Mouse (Mus musculus) CH12.LX (cell line): ENCODE data around the gene Shank1. TPM values are rescaled to one million over a fixed set of nuclear protein-coding genes. Genes with fewer than 3 reads are reported as not detected.
"Not testable (repeated sequence)": the region's sequence is repeated elsewhere in the genome, so short reads cannot be mapped to it uniquely, and the experiment has no call there.

ENCODE experiments used
- DNase-seq: peaks from one replicate; pipeline ENCODE4 v3.0.0-alpha.2; 2013; ENCODE audit errors: extremely low read depth
- H3K27ac ChIP-seq: 2 replicates; pipeline ENCODE4 v1.5.1; 2012; ENCODE audit warnings: low read depth, mild to moderate bottlenecking, control low read depth, moderate library complexity; ENCODE audit not compliant: insufficient read depth
- H3K27me3 ChIP-seq: replicated peaks from 2 replicates; pipeline ENCODE3; 2012; ENCODE audit warnings: inconsistent platforms
- H3K36me3 ChIP-seq, 2 experiments: replicated peaks in 1 of 2; 2 replicates each; pipeline versions ENCODE3 to v1.6.1; 2012; ENCODE audit warnings: inconsistent platforms in 1 of 2, low read length in 1 of 2, mild to moderate bottlenecking in 1 of 2, mixed read lengths in 1 of 2, moderate library complexity in 1 of 2; ENCODE audit not compliant: control insufficient read depth in 1 of 2, insufficient read depth in 1 of 2
- H3K4me1 ChIP-seq, 2 experiments: 2 replicates each; pipeline ENCODE4 v1.6.1; 2012; ENCODE audit warnings: inconsistent platforms in 1 of 2, moderate library complexity in 1 of 2; ENCODE audit not compliant: insufficient read depth in 2 of 2, control insufficient read depth in 1 of 2
- H3K4me2 ChIP-seq: 2 replicates; pipeline ENCODE4 v1.6.1; 2012; ENCODE audit warnings: low read depth, mild to moderate bottlenecking, control low read depth; ENCODE audit not compliant: poor library complexity, insufficient read depth, severe bottlenecking
- H3K4me3 ChIP-seq, 3 experiments: fragments of 150-350 bp in 1 of 3; sonication (generic) in 1 of 3; replicated peaks in 1 of 3; 2 replicates each; pipeline versions ENCODE3 to v1.5.1; 2011 to 2012; ENCODE audit warnings: low read depth in 2 of 3, low read length in 2 of 3, mild to moderate bottlenecking in 2 of 3, moderate library complexity in 2 of 3, control low read depth in 1 of 3, improper control_type of control experiment in 1 of 3, inconsistent platforms in 1 of 3, mixed read lengths in 1 of 3; ENCODE audit not compliant: poor library complexity in 1 of 3
- H3K79me2 ChIP-seq: replicated peaks from 2 replicates; pipeline ENCODE4 v1.6.1; 2012; ENCODE audit warnings: mild to moderate bottlenecking, moderate library complexity; ENCODE audit not compliant: control insufficient read depth, poor library complexity, insufficient read depth, severe bottlenecking; ENCODE audit errors: extremely low read depth
- H3K9ac ChIP-seq: 2 replicates; pipeline ENCODE4 v1.6.1; 2012; ENCODE audit warnings: low read depth, mild to moderate bottlenecking, control low read depth, moderate library complexity; ENCODE audit not compliant: insufficient read depth
- H3K9me3 ChIP-seq: replicated peaks from 2 replicates; pipeline ENCODE3; 2012; ENCODE audit warnings: low read length, inconsistent platforms, mixed read lengths
- BHLHE40 ChIP-seq: IDR thresholded peaks from 2 replicates; pipeline ENCODE4 v1.6.1; 2011; ENCODE audit warnings: mild to moderate bottlenecking, low read depth, low read length, improper control_type of control experiment
- CHD1 ChIP-seq: IDR thresholded peaks from 2 replicates; pipeline ENCODE4 v1.6.1; 2012; ENCODE audit warnings: low read depth, low read length, improper control_type of control experiment, inconsistent platforms
- ETS1 ChIP-seq: conservative IDR thresholded peaks from 2 replicates; pipeline ENCODE4 v1.6.1; 2012; ENCODE audit warnings: low read depth, mild to moderate bottlenecking, inconsistent platforms, low read length, improper control_type of control experiment, moderate library complexity
- IRF4 ChIP-seq: IDR thresholded peaks from 2 replicates; pipeline ENCODE4 v1.6.1; 2014; ENCODE audit warnings: low read depth, mild to moderate bottlenecking, inconsistent platforms, low read length, improper control_type of control experiment
- JUN ChIP-seq: IDR thresholded peaks from 2 replicates; pipeline ENCODE4 v1.6.1; 2011; ENCODE audit warnings: low read depth, mild to moderate bottlenecking, low read length, improper control_type of control experiment, moderate library complexity; ENCODE audit not compliant: insufficient read depth
- KAT2A ChIP-seq: IDR thresholded peaks from 2 replicates; pipeline ENCODE4 v1.6.1; 2012; ENCODE audit warnings: low read length, improper control_type of control experiment, inconsistent platforms; ENCODE audit not compliant: insufficient replicate concordance
- MAZ ChIP-seq: IDR thresholded peaks from 2 replicates; pipeline ENCODE4 v1.6.1; 2012; ENCODE audit warnings: low read depth, mild to moderate bottlenecking, inconsistent platforms, low read length, improper control_type of control experiment, moderate library complexity
- NELFE ChIP-seq: IDR thresholded peaks from 2 replicates; pipeline ENCODE4 v1.6.1; 2011; ENCODE audit warnings: low read depth, low read length, improper control_type of control experiment
- NRF1 ChIP-seq: IDR thresholded peaks from 2 replicates; pipeline ENCODE4 v1.6.1; 2014; ENCODE audit warnings: low read depth, mild to moderate bottlenecking, inconsistent platforms, low read length, improper control_type of control experiment, moderate library complexity
- POLR2A ChIP-seq: IDR thresholded peaks from 2 replicates; pipeline ENCODE4 v1.6.1; 2011; ENCODE audit warnings: low read depth, mild to moderate bottlenecking, improper control_type of control experiment, low read length
- USF1 ChIP-seq: IDR thresholded peaks from 2 replicates; pipeline ENCODE4 v1.6.1; 2014; ENCODE audit warnings: low read depth, mild to moderate bottlenecking, inconsistent platforms, low read length, improper control_type of control experiment
- dilution Hi-C: fragments of 300-500 bp; cut with MboI; formaldehyde crosslinking; loops from 2 replicates; pipeline ENCODE4 v1.14.3; 2020; ENCODE audit warnings: low sequenced_read_pairs; ENCODE audit not compliant: extremely low pct_unique_long_range_greater_than_20kb, extremely low pct_ligation_motif_present
- in situ Hi-C: fragments of 300-500 bp; cut with MboI; formaldehyde crosslinking; loops from 3 replicates; pipeline ENCODE4 v1.14.3; 2019; ENCODE audit warnings: low sequenced_read_pairs, low pct_ligation_motif_present, low pct_unique_long_range_greater_than_20kb, mixed read lengths
- polyA plus RNA-seq: library from polyadenylated mRNA; unstranded; fragments of >175 nt; gene quantifications from 2 replicates; pipeline ENCODE4 v1.2.1, GENCODE M21; 2012; ENCODE audit warnings: low read depth; ENCODE audit not compliant: insufficient read length
- total RNA-seq, 2 experiments: library from RNA; depleted of rRNA; stranded (reverse); fragments of 300-350 nt in 1 of 2; fragments of >200 nt in 1 of 2; gene quantifications; 2 replicates each; pipeline ENCODE4 v1.2.3; 2012 to 2014

The Shank1 gene
- total and polyA plus RNA-seq, 3 experiments: under 0.01 to 0.07 TPM; not detected in 1

DNA sequence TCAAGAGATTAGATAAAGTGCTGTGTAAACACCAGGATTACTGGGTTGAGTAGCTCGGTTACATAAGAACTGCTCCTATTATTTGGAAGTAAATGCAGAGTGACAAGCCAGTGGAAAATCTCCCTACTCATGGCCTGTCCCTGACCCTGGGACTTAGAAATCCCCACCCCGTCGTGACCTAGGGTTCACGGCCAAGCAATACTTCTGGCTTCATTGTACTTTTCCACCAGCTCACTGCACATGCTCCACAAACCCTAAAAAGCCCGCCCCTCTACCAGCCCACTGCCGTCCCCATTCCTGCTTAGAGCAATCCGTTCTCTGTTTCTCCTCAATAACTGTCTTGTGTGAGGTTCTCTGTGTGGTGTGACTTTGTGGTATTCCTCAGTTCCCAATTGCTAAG is 22.3 kb upstream of the Shank1 start:
- Histone ChIP-seq H3K27me3 (peaks cover 32% of the 10 kb centered on the region), H3K4me3 (no peak overlapping the region), H3K9ac (no peak overlapping the region), H3K4me1 (peaks cover 0 to 9% of the 10 kb centered on the region in 2 experiments; a peak in 2 of 4 replicates), H3K9me3 (peaks cover 2% of the 10 kb centered on the region), H3K36me3 (no peaks in the 10 kb centered on the region)
- dilution Hi-C loops: no loop called here
- no peak for DNase-seq
- in situ Hi-C loops: no loop called here
- no peak for TF ChIP-seq USF1
- TF ChIP-seq ETS1: no peak
- TF ChIP-seq NRF1: peak; percentile 56; the same call in 1 of the 2 replicates
- TF ChIP-seq, all 38 proteins: peak for 1
- no peak overlapping the region for H3K4me2 ChIP-seq
- no peaks in the 10 kb centered on the region for H3K79me2 ChIP-seq
- H3K27ac ChIP-seq: no peak overlapping the region

DNA sequence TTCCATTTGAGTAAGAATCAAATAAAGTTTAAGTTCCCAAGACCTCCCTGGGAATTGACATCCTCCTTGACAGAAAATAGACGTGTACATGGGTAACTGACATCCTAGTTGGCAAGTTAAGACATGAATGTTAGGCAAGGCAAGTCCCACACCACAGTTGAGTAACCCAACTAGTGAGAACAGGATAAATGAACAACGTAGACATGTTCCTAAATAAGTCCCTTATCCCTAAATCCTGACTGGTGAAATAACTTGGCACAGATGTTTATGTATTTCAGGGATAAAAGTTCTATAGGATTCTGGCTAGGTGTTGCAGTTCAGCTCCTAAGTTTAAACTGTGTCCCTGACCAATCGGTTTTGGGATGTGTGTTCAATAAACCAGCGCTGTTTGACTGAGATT is 19.1 kb upstream of the Shank1 start:
- dilution Hi-C loops: no loop called here
- no peak for TF ChIP-seq KAT2A
- no peak for TF ChIP-seq IRF4
- TF ChIP-seq CHD1: no peak
- no peak for TF ChIP-seq MAZ
- TF ChIP-seq JUN: no peak
- TF ChIP-seq POLR2A: no peak
- no peak for TF ChIP-seq NELFE
- no peak overlapping the region for H3K4me2 ChIP-seq
- peaks cover 5% of the 10 kb centered on the region for H3K9me3 ChIP-seq
- no peak overlapping the region for H3K27ac ChIP-seq
- no peaks in the 10 kb centered on the region for H3K79me2 ChIP-seq
- H3K27me3 ChIP-seq: peaks cover 22% of the 10 kb centered on the region
- peaks cover 0 to 9% of the 10 kb centered on the region in 2 experiments; a peak in 2 of 4 replicates for H3K4me1 ChIP-seq
- in situ Hi-C loops: no loop called here
- H3K9ac ChIP-seq: no peak overlapping the region
- no peaks in the 10 kb centered on the region for H3K36me3 ChIP-seq
- no peak overlapping the region for H3K4me3 ChIP-seq
- no peak for DNase-seq

DNA sequence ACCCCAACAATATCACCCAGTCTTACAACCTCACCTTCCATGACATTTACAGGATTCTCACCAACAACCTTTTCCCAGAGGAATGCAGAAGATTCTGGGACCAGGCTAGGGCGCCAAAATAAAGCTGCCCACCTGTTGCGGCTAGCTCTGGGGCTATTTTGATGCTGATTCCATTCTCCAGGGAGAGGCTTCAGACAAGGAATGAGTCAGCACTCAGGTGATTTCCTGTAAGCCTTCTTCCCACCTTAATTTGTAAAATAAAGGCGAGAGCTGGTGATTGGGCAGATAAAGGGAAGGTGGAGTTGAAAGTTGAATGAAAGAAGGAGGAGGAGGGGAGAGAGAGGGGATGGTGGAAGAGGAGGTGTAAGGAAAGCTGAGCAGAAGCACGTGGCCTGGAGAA is 18.6 kb upstream of the Shank1 start:
- DNase-seq: no peak
- H3K9me3 ChIP-seq: peaks cover 9% of the 10 kb centered on the region
- in situ Hi-C loops: no loop called here
- no peak overlapping the region for H3K4me2 ChIP-seq
- peaks cover 0 to 9% of the 10 kb centered on the region in 2 experiments; a peak in 2 of 4 replicates for H3K4me1 ChIP-seq
- dilution Hi-C loops: no loop called here
- H3K9ac ChIP-seq: no peak overlapping the region
- H3K27me3 ChIP-seq: peaks cover 25% of the 10 kb centered on the region
- no peak overlapping the region for H3K4me3 ChIP-seq
- TF ChIP-seq MAZ (no peak), BHLHE40 (peak; percentile 44)
- no peaks in the 10 kb centered on the region for H3K36me3 ChIP-seq
- H3K79me2 ChIP-seq: no peaks in the 10 kb centered on the region
- no peak overlapping the region for H3K27ac ChIP-seq

DNA sequence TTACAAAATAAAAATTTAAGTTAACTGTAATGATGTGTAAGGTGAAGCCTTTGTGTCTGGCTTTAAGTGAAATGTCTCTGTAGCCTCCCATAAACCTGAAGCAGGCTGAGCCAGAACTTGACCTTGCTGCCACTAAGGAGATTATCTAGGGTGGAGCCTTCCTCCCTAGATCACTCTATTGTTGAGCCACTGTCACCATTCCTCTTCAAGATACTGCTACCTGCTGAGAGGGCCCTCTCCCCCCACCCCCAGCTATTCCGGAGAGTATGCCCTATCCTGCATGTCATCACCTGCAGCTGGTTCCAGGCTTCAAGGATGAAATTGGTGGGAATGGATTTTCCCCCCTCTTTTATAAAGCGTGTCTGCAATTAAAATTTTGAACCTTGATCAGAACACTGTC is 12.6 kb upstream of the Shank1 start:
- H3K27ac ChIP-seq, H3K4me3 ChIP-seq, H3K4me1 ChIP-seq, H3K9ac ChIP-seq, H3K79me2 ChIP-seq, H3K36me3 ChIP-seq, in situ Hi-C loops, H3K4me2 ChIP-seq, dilution Hi-C loops, DNase-seq: not testable (repeated sequence)
- Histone ChIP-seq H3K27me3 (peaks cover 16% of the 10 kb centered on the region), H3K9me3 (peaks cover 15% of the 10 kb centered on the region)
